Mouse (Mus musculus): Measurements from ENCODE around the gene Syvn1.

DNA sequence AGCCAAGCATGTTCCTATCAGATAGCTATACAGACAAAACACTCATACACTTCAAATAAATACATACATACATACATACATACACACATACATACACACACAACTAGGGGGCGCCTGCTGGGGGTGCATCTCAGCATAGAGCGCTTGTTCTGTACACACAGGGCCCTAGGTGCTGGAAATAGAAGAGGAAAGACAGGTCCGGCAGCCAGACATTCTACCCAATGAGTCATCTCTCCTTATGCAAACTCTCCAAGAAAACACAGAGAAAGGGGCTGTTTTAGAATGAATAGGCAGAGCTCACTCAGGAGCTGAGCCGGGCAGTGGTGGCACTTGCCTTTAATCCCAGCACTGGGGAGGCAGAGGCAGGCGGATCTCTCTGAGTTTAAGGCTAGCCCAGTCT lies 46.4 kb upstream of the Syvn1 start:
- TF ChIP-seq CTCF (IDR thresholded peaks at IDR 0.05; ENCODE audit: low read depth, low read length), result no peak; the same call in 1 of the 2 replicates
- TF ChIP-seq POLR2A (IDR thresholded peaks at IDR 0.05; ENCODE audit: borderline replicate concordance, low read depth, low read length), result no peak
